Mouse (Mus musculus): ENCODE results near the gene Ssna1. TPM values are rescaled to one million over a fixed set of nuclear protein-coding genes. Genes with fewer than 3 reads are reported as not detected.

Gene Ssna1
- 10 to 100 TPM; 55.9 to 58.1 TPM for total RNA-seq (2021)
- long read RNA-seq, experiment 1, transcript Ssna1-203 (3 exons, 845 nt) = minor isoform, 10 of 50 reads
- long read RNA-seq, experiment 1, transcript Ssna1-204 (2 exons, 1,006 nt) = minor isoform, 11 of 50 reads
- long read RNA-seq, experiment 1, transcript Ssna1-201 (3 exons, 862 nt) = major isoform, 26 of 50 reads
- long read RNA-seq, experiment 1, partial matches to known transcripts = 0 of 50 reads
- long read RNA-seq, experiment 1, other reads (novel, unspliced or antisense) = 3 of 50 reads
- long read RNA-seq, experiment 2, transcript Ssna1-204 (2 exons, 1,006 nt) = minor isoform, 8 of 42 reads
- long read RNA-seq, experiment 2, transcript Ssna1-203 (3 exons, 845 nt) = minor isoform, 5 of 42 reads
- long read RNA-seq, experiment 2, transcript Ssna1-201 (3 exons, 862 nt) = major isoform, 27 of 42 reads
- long read RNA-seq, experiment 2, partial matches to known transcripts = 0 of 42 reads
- long read RNA-seq, experiment 2, other reads (novel, unspliced or antisense) = 2 of 42 reads

DNA sequence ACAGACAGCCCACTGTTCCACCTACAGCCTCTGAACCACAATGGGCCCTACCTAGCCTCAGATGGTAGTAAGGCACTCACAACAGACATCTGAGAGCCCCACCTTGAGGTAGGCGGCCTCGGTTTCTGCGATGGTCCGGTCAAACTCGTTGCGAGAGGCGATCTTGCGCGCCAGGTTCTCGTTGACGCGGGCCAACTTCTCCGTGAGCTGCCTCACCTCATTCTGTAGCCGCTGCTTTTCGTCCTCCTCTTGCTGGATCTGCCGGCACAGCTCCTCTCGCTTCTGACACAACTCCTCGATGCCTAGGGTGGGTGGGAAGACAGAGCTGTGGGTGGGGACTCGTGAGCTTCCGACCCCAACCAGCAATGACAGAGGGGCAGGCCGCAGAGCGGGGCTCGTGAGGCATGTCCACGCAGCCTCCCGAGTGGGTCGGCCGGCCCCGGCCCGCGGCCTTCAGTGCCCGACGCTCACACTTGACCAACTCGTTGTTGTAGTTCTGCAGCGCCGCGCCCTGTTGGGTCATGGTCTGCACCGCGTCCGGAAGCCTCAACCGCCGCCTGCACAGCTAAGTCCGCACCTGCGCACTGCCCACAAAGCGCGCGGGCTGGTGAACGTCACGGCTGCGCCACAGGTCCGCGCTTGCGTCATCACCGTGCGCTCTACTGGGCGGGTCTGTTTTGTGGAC, at the start of gene Ssna1, which contains the start of gene Anapc2:
Ssna1 (minus strand) TSS at position 612 of the 685 bp plus-strand sequence.
Anapc2 (plus strand) TSS at position 652 of the 685 bp plus-strand sequence.
- peak; percentile 97 to 98 for DNase-seq (ENCODE audit: low spot score in 2 of 2)

DNA sequence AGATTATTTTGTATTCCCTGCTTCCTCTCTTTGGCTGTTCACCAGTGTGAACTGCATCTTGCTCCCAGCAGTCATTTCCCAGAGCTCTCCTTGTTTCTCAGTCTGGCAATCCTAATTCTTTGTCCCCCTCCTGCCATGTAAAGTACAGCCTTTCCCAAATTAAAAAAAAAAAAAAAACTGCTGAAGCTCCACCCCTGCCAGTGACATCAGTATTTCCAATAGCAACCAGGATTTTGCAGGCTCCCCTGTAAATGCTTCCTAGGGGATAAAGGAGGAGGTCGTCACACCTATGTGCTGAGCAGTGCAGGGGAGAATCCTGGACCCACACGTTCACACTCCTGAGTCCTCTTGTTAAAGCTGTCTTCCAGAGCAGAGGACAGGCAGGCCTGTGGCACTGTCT, 47.8 kb upstream of the Ssna1 start:
- DNase-seq (ENCODE audit: low spot score in 2 of 2) = no peak

DNA sequence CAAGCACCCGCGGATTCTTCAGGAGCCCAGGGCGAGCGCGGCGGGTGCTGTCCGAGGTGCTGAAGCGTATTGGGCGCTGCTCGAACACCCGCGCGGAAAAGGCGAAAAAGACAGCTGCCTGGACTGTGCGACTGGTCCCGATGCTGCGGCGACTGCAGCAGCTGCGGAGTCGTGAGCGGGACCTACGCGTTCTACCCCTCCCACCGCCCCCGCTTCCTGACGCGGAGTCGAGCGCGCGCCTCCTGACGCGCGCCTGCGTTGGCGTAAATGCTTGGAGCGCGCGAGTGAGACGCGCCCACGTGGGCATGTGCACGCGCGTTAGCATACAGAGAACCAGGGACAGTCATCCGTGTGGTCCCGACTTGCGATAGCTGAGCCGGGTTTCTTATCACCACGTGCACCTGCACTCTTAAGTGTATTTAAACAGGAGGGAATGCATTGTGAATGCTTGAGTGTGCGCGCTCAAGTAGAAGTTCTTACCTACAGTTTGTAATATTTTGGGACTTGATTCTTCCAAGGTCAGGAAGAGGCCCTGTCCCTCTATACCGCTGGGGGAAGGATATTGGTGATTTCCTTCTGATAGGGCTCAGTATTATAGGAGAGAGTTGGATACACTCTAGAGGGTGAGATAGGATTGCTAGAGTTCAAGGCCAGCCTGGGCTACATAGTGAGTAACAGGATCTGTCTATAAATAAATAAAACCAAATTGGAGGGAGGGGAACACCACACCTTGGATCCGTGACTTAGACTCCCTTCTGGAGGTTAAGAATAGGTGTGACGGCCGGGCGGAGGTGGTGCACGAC, 46.9 kb upstream of the Ssna1 start, which contains the start of gene Grin1:
Grin1 (minus strand) TSS at position 217 of the 803 bp plus-strand sequence.
- DNase-seq (ENCODE audit: low spot score in 2 of 2) = peak; percentile 47 to 78

DNA sequence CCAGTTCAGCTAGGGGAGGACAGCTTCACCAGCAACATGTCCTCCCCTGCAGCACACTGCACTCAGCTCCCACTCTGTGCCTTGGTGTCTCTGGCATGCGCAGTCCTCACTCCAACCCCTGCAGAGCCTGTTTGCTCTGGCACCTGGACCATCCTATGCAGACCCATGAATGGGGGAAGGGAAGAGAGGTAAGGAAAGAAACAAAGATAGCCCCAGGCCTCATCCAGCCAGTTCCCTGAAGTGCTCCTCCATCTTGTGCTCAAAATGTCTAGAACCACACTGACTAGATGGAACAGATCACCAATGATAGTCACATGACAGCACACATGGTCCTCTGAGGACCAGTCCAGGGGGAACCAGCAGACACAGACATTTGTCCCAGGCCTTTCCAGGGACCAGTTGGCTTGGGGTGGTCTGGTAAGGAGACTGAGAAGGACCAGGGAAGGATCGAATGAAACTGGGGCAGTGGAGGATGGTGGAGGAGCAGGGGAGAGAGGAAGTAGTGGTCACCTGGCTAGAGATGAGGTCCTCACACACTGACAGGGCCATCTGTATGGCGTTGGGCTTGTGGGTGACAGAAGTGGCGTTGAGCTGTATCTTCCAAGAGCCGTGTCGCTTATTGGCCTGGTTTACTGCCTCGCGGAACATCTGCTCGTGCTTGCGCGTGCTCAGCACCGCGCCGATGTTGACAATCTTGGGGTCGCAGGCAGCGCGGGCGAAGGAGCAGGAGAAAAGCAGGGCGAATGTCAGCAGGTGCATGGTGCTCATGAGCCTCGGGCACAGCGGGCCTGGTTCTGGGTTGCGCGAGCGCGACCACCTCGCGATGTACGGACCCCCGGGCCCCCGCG, 46.1 kb upstream of the Ssna1 start:
- DNase-seq (ENCODE audit: low spot score in 2 of 2) = no peak

DNA sequence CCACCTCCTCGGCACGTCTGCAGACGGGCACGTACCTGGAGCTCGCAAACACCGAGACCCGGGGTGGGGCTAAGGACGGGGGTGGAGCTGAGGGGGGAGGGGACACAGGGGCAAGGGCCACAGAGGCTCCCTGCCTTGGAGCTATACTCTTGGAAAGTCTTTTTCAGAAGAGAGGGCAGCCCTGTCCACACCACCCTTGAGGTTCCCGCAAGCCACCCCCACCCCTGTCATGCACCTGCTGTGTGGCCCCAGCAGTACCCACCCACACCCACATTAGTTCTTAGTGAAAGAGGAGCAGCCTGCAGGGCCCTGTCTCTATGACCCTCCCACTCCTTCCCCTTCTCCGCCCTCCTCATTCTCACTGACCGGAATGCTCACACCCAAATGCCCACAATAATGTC, 39.3 kb upstream of the Ssna1 start:
- no peak for DNase-seq (ENCODE audit: low spot score in 2 of 2)

DNA sequence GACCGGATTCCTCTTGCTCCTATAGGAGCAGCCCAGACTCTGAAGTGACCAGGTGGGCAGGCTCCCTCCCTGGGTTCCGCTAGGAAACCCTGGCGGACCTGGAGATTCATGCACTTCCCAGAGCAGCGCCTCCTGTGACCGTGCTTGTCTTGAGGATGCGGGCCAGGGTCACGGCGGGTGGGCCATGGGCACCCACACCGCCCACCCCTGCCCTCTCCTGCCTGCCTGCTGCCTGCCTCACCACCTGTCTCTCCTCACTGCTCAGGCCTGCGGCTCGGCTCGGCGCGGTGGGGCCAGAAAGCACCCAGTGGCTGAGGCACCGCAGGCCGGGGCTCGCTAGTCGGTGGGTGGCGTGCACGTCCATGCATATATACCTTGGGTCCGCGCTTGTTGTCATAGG, 38.7 kb upstream of the Ssna1 start:
- no peak for DNase-seq (ENCODE audit: low spot score in 2 of 2)

DNA sequence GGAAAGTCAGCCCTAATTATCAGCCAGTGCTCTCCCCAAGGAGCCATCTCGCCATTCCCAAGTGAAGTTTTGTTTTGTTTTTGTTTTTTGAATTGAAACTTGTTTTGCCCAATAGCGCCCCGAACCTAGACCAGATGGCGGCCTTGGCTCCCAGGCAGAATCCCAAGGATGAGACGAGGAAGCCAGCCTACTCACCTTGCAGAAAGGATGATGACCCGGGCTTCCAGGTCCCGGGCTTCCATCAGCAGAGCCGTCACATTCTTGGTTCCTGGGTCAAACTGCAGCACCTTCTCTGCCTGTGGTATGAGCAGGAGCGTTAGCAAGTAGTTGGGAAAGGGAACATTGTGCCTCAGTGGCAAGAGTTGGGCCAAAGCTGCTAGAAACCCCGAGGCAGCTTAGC, 37.9 kb upstream of the Ssna1 start:
- no peak for DNase-seq (ENCODE audit: low spot score in 2 of 2)

DNA sequence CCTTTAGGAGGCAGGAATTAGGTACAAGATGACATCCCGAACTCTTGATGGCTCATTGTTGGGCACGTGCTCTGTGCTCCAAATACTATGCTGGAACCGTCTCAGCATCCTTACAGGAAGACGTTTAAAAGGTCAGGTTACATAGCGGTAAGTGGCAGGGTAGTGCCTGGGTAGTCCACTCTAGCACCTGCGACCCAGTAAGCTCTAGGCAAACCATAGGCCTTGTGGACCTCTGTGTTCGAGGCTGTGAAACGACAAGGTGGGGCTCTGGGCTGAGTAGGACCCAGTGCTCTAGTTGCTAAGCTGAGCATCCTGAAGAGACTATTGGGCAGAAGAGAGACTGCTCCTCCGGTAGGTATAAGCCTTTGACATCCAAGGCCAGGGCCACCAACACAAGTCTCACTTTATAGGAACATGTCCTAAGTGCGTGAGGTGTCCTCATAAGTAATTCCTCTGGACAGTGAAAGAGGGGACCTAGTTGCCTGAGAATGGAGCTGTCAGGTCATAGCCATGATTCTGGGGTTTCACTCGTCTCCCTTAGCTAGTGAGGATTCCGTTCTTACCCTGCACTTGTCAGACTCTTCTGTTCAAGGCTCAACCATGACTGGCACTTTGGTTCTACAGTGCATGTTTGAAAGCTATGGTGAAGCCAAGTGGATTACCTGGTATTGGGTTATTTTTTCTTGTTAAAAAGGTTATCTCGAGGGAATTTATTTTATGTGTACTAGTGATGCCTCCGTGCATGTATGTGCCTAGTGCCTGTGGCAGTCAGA, 33.5 kb upstream of the Ssna1 start:
- DNase-seq (ENCODE audit: low spot score in 2 of 2) = no peak

DNA sequence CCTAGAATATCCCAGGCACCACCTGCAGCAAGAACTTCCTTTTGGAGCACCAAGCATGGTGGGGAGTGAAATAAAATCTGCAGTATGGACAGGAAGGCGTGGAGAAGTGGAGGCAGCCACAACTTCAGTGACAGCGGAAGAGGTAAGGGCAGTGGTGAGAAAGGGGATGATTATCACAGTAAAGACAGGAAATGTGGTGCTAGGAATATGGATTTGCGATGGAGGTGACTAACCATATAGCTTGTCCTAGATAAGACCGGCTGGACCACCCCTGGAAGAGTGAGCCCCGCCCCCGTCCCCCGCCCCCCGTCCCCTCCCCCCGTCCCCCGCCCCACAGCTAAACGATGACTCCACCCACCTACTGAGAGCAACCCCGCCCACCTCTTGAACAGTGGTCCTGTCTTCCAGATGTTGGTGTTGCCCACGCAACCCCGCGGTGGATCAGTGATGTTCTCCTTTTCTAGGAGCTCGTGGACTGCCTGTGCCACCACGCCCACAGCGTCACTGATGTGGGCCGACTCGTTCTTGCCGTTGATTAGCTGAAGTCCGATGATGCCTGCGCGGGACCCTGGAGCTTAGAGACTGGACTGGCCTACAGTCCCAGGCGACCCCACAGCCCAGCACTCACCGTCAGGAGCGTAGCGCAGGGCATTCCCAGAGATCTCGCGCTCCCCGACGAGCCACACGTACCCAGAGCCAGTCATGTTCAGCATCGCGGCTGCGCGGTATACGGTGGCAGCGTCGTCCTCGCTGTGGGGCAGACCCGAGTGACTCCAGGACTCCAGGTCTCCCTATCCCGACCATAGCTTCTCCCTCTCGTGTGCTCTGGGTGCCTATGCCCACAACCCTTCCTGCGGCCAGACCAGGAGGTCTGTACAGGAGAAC, 32.7 kb upstream of the Ssna1 start:
- no peak for DNase-seq (ENCODE audit: low spot score in 2 of 2)

DNA sequence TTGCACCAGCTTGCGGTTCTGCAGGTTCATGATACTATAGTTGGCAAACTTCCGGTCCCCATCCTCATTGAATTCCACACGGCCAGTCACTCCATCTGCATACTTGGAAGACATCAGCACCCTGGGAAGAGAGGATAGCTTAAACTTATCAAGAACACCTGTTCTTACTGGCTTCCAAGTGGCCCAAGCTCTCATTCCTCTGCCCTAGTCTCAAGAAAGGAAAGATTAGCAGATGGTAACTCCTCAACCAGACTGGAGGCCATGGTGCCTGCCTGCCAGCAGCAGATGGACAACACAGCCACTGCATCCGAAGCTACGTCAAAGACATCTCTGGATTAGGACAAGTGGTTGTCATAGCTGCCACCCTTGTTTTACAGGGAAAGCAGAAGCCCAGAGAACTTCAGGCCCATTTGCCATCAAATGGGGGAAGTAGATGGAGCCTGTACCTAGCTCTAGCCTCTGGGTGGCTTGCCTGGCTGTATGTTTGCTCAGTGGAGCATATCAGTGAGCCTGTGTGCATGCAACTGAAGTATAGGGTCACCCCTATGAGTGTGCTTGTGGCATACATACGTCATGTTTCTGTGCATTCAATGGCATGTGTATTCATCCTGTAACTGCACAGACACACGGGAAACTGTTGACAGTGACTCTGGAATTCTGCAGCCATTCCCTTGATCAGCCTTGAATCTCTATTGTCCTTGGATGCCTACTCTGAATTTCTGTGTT, 31.9 kb upstream of the Ssna1 start:
- no peak for DNase-seq (ENCODE audit: low spot score in 2 of 2)

DNA sequence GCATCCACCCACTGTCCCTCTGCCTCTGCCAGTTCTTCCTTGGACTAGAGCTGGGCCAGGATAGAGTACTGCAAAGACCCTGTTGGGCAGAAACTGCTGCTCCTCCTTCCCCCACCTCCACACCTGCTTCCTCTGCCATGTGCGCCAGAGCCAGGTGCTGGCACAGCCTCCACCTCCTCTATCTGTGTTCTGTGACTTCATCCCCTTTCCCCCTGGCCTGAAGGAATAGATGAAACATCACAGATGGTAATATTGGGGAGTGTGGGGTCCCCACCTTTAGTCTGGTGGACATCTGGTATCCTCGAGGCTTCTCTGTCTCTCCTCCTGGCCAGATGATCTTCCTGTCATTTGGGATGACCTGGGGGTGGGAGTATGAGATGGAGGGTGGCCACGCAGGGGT, 31.2 kb upstream of the Ssna1 start:
- no peak for DNase-seq (ENCODE audit: low spot score in 2 of 2)

DNA sequence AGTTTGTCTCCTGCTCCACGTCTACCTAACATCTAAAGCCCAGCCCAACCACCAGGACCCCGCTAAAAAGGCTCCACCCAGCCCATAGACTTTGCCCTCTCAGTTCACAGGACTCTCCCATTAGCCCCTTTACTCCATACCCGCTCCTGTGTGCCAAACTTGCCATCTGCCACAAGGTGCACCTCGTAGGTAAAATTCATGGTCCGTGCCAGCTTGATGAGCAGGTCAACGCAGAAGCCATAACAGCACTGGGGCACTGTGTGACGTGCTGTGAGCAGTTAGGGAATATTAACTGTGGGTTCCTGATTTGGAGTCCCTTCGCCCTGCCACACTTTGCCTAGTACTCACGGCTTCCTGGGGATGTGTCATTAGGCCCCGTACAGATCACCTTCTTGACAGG, 25.8 kb upstream of the Ssna1 start:
- no peak for DNase-seq (ENCODE audit: low spot score in 2 of 2)

DNA sequence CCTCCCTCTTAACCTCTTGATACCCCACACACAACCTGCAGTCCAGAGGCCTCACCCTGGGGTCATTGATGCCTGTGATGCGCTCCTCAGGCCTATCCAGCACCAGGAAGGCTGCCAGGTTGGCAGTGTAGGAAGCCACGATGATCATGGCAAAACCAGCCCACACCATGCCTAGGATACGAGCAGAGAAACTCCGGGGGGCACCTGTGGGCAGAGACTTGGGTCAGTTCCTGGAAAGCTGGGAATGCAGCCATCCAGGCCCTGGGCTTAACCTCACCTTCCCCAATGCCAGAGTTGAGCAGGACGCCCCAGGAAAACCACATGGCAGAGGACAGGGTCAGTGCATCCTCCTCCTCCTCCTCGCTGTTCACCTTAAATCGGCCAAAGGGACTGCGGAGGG, 24.9 kb upstream of the Ssna1 start:
- DNase-seq (ENCODE audit: low spot score in 2 of 2) = no peak

DNA sequence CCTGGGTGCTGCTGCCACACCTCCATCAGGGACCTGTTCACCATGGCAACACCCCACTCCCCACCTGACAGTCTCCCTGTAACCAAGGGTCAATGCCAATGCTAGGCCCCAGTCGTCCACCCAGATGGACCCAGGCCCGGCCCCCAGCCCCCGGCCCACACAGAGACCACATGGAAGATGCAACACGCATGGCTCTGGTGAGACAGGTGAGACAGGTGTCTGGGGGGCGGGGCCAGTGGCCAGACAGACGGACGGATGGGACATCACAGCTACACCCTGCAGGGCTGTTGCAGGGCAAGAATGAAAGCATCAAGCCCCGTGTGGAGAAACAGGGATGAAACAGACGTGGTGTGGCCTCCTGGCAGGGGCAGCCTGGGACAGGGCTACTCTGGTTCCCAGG, 21.5 kb upstream of the Ssna1 start:
- no peak for DNase-seq (ENCODE audit: low spot score in 2 of 2)

DNA sequence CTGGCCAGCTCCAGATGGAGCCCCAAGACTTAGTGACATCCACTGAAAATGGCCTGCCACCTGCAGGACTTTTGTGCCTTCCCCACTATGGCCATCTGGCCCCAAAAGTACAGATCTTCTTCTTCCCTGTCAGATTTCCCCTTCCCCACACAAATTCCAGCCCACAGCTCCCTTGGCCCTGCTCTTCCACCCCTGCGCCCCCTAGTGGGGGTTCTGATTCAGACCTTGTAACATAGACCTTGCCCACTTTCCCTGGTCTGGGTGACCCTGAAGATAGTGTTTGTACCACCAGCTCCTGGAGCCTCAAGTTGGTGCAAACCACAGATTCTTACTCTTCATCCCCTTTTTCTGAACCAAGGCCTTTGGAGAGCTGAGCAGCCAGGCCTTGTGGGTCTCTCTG, 20.6 kb upstream of the Ssna1 start:
- peak; percentile 72 to 80 for DNase-seq (ENCODE audit: low spot score in 2 of 2)

DNA sequence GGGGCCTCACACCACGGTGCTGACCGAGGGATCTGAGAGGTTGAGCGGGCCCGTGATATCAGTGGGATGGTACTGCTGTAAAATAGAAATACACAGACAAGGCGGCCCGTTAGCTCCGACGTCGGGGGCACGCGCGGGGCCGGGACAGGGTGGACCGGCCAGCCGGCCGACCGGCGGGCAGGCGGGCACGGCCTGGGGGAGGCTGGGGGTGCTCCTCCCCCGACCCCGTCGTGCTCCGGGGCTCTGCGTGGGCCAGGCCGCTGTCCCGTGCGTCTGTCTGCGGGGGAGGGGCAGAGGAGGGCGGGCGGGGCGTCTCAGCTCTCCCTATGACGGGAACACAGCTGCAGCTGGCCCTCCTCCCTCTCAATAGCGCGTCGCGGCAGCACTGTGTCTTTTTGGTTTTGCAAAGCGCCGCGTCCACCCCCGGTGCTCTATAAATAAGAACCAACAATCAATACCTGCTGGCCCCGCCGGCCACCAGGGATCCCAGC, 19.9 kb upstream of the Ssna1 start:
- DNase-seq (ENCODE audit: low spot score in 2 of 2) = no peak

DNA sequence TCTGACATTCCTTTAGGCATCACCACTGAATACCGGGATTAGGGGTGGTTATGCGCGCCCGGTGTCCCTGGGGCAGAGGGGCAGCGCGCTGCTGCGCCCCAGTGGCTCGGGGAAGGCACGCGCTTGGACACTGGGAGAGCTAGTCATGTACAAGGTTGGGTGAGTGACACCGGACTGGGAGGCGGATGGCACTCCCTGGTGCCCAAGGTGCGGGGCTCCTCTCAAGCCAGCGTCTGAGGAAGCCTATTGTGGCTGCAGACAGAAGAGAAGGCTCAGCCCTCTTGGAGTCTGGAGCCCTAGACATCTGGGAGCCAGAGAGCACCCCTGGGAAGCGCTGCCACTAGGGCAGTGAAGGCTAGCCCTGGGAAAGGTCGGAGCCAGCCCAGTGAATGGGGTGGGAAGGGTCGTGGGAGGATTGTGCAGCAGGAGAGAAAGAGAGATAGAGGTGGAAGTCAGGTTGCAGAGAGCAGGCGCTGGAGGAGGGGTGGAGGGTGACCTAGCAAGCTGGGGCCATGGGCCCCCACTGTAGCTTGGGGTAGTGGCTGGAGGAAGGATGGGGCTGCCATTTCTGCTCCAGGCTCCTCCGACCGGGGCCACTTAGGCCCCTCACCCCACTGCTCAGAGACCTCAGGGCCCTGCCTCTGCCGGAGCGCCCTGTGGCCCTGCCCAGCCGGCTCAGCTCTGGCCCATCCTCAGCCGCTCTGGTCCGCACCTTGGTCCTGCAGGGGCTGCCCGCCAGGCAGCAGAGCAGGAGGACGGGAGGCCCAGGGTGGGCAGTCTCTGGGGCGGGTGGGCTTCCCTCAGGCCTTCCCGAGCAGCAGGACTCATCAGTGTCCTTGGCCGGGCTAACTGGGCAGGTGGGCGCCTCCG, 19.2 kb upstream of the Ssna1 start:
- no peak for DNase-seq (ENCODE audit: low spot score in 2 of 2)

Data from gastrocnemius, postnatal 4 days (tissue).